Mouse (Mus musculus) ES-CJ7 (cell line): Measurements from ENCODE around the gene Cryba4.

Experiments
- DNase-seq: peaks from one replicate; pipeline ENCODE4 v3.0.0; 2011; ENCODE audit warnings: low read depth, low spot score

The Cryba4 gene

DNA sequence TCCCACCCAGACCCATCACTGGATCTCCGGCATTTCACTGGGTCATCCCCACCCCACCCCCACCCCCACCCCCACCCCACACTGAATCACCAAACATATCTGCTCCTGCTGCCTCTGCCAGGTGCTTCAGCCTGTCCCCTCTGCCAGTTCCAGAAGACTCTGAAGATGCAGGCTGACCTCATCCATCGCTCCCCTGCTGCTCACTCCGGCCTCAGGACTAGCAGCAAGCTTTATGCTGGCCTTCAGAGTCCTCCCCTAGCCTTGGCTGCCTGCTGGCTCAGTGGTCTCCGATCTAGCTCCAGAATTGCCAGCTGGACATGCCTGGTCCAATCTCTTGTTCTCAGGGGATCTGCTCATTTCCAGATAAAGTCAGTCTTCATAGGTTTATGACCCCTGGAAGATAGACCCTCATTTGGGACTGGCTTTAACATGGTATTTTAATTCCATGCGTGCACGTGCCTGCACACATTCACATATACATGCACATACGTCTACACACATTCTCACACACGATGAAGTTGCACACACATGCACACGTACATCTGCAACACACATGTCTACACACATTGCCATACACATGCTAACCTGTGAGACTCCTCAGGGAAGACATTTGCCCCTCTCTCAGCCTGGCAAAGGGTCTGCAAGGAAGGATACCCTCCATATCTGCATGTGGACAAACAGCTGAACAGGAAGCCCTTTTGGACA is 14.3 kb downstream of the Cryba4 start:
- DNase-seq: no peak

GRCm38 (mm10) chr5:112237439-112237838 is 14.9 kb downstream of the Cryba4 start:
- DNase-seq: no peak

DNA sequence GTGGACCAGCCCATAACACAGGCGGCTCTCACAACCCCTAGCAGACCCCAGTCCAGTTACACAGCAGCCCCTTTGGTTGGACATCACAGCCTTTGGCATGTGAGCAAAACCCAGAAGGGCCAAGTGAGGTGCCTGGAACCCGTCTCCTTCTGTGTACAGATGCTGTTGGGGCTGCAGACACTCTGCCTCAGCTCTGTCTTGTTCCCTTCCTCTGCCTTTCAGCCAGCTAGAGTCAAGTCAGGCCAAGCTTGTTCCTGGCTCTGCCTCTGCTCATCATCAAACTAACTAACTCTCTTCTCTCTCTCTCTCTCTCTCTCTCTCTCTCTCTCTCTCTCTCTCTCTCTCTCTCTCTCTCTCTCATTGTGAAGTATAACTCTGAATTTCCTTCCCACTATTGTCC is 15.7 kb downstream of the Cryba4 start:
- no peak for DNase-seq

DNA sequence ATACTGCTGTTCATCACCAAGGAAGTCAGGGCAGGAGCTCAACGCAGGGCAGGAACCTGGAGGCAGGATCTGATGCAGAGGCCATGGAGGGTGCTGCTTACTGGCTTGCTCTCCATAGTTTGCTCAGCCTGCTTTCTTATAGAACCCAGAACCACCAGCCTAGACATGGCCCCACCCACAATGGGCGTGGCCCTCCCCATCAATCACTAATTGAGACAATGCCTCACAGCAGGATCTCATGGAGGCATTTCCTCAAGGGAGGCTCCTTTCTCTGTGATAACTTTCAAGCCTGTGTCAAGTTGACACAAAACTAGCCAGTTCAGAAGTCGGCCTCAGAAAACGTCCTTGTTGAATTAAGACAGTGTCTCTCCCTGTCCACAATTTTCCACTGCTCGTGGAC is 16.5 kb downstream of the Cryba4 start:
- DNase-seq: peak; percentile 87

GRCm38 (mm10) chr5:112228240-112229076 is 23.9 kb downstream of the Cryba4 start:
- DNase-seq: peak; percentile 61

- DNase-seq: no peak
Observed at GRCm38 (mm10) chr5:112227898-112228239, 24.4 kb downstream of the Cryba4 start.

GRCm38 (mm10) chr5:112227354-112227753 is 25.0 kb downstream of the Cryba4 start:
- no peak for DNase-seq

DNA sequence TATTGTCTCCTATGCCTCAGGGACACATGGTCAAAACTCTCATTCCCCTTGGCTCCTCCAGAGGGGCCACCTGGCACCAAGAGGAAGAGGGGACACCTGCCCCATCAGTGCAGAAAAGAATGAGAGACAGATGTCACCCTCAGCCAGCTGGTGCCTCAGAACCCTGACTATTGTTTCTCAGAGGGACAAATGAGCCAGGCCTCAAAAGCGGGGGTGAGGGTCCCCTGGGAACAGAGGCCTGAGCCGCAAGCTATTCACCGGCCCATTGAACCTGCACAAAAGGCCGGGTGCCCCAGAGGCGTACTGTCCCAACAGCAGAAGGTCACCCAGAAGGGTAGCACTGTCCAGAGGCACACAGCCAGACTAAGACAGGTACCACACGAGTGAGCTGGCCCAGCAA is 26.7 kb downstream of the Cryba4 start:
- no peak for DNase-seq

DNA sequence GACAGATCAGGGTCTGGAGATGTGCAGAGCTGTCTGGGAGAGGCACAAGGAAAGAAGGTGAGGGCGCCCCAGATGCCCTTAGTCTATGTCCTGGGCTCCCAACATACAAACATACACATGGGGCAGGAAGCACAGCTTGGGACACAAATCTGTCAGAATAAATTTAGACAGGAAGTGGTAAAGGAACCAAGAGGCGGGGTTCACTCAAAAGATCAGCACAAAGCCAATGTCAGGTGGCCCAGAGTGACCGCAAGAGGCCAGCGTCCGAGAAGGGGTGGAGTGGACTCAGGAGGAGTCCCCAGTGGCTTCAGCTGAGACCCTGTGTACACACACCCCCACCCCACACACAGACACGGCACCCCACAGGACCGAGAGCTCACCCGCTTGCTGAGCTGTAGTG is 32.1 kb downstream of the Cryba4 start:
- DNase-seq: no peak

DNA sequence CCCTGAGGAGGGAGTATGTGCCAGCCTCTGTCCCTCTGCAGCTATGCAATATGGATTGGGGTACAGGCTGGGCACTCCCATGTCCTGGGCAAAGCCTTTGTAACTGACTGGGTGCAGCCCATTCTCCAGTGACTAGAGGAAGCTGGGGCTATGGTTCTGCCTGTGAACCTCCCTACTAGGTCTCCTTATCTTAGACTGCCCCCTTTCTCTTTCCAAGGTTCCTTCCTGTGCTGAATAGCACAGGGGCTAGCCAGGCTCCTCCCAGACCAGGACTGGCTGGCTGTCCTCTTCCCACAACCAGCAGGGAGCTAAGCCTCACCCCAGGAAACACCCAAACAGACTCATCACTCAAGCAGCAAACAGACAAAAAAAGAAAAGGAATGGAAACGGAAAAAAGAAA is 32.9 kb downstream of the Cryba4 start:
- DNase-seq: no peak

- no peak for DNase-seq
Observed at GRCm38 (mm10) chr5:112218679-112219078, 33.6 kb downstream of the Cryba4 start.

- DNase-seq: no peak
Observed at GRCm38 (mm10) chr5:112217031-112217430, 35.3 kb downstream of the Cryba4 start.

- no peak for DNase-seq
Observed at GRCm38 (mm10) chr5:112216335-112216734, 36.0 kb downstream of the Cryba4 start.

- no peak for DNase-seq
Observed at GRCm38 (mm10) chr5:112215801-112216251, 36.5 kb downstream of the Cryba4 start.

DNA sequence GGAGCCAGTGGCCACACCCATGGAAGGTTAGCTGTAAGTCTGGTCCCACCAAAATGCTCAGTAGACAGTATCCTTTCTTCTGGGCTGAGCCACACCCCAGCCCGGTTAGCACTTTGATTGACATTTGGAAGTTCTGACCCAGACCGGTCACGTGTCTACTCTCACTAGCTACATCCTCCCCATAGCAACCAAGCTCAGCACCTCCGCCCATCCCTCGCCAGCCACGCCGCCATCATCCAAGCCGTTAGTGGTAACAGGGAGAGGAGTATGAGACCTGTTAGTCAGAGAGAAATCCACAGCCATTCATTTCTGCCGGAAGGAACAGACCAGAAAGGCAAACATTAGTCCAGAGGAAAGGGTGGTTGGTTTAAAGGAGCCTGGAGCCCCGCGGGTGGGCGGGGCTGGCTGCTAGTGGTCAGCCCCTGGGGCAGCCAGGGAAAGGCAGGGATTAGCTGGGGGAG is 37.0 kb downstream of the Cryba4 start:
- DNase-seq: peak; percentile 87

DNA sequence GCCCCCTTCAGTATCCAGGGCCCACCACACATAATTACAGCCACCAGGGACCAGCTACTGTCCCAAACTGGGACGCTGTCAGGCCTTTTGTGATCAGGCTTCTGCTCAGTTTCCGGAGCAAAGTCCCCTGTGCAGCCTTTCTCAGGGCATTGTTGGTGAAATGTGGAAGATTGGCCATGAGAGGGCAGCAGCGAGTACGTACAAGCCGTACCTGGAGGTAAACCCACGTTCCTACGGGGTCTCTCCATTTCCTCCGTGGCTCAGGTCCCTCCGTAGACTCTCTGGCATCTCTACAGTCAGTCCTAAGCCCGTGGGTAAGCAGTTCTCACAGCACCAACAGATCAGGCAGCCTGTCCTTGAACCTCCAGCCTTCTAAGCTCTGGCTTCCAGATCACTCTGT is 37.9 kb downstream of the Cryba4 start:
- peak; percentile 85 for DNase-seq

DNA sequence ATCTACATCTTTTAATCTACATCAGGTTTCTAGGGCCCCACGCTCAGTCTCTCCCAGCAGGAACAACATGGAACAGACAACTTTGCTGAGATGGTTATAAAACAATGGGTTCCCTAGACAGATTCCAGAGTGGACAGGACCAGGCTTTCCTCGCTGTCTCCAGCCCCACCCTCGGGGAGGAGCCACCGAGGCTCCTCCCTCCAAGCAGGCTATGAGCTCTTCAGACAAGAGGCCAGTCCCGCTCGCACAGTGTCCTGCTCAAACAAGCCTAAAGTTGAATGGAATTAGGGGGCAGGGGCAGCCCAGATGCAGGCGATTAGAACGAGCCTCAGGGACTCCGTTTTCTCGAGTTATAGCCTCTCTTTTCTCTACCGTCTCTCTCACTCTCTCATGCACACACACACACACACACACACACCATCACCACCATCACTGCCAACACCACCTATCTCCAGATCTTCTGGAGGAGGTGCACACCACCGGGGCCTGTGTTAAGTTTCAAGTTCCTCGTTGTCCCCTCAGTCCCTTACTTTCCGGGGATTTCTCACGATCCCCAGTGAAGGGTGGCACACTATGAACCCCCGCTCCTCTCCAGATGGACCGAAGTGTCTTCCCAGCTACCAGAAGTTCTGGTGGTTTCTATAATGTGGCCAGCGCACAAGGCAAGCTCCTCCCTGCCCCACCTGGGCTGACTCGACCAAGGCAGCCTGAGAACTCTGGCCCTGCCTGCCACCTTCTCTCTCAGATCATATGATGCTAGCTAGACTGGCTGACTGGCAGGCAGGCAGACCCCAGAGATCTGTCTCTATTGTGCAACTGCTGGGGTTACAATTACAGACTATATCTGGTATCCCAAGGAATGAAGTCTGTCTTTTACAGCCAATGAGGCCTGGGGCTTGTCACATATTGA is 38.7 kb downstream of the Cryba4 start:
- DNase-seq: no peak

DNA sequence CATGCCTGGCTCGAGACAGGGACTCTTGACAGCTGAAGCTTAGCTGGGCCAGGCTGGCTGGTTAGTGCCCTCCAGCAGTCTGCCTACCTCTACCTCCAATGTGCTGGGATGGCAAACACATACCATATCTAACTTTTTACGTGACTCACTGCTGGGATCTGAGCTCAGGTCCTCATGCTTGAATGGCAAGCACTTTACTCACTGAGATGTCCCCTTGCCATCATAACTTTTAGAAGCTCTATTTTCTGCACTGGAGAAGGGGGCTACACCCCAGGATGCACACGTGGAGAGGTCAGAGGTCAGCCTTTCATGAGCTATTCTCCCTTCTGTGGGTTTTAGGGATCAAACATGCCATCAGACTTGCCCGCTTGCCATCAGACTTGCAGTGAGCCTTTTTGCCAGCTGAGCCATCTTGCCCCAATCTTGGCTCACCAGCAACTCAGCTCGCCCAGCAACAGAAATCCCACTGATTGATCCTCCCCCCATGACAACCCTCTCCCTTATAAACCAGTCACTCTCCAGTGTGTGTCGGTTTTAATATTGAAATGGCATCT is 39.5 kb downstream of the Cryba4 start:
- no peak for DNase-seq

DNA sequence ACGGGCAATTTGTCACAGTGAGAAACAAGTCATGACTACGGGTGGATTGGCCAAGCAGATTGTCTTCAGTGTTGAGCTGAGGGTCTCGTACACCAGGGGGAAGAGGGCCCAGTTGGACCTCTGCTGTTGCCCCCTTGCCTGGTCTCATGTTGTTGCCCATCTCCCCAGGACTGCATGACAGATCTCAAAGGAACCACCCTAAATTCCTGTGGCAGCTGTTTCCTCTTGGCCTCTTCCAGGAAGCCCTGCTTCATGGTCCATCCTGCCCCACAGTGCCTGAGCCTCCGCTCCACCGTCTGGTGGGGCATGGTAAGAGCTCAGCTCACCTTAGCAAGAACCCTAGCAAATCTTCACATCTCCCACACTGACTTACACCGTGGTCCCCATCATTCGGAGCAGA is 40.4 kb downstream of the Cryba4 start:
- DNase-seq: no peak

DNA sequence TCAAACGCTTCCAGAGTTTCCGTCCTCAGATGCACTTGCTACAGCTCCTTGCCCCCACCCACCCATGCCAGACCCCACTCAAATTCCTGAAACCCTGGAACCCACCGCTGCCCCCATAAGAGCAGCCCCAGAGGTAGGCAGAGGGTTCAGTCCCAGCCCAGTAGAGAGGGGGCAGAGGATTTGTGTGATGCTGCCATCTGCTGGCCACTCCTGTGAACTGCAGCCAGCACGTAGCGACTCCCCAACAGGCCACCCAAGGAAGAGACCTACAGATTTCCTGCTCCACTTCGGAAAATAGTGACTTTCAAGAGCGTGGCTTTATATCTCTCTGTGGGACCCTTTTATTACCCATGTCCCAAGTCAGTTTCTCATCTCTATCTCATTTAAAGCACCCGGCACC is 42.2 kb downstream of the Cryba4 start:
- peak; percentile 78 for DNase-seq

DNA sequence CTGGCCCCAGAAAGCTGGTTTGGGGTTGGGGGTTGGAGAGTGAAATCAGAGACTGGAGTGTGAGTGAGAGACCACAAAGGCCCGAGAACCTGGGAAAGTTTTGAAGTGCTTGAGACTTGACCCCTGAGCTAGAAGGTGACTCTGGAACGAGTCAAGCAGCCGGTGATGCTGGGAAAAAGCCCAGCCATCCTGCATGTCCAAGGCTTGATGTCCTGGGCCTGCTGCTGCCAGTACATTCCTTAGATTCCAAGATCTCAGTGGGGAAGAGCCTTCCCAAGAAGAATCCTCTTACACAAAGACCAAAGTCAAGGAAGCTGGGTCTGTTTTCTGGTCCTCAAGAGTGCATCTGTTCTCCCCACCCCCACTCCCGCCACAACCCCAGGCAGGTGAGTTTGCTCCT is 44.0 kb downstream of the Cryba4 start:
- no peak for DNase-seq
